Mouse (Mus musculus) naive thymus-derived CD4-positive, alpha-beta T cell, adult 5 months (primary cell): ENCODE results near the gene Gm10096. TPM values are rescaled to one million over a fixed set of nuclear protein-coding genes. Genes with fewer than 3 reads are reported as not detected.

Source experiments
- polyA plus RNA-seq: library from polyadenylated mRNA; unstranded; fragments of 100-300 nt; shearing (Covaris generic); gene quantifications from one replicate; pipeline ENCODE4 v1.2.1, GENCODE M21; 2017

The Gm10096 gene
- polyA plus RNA-seq: not detected

DNA sequence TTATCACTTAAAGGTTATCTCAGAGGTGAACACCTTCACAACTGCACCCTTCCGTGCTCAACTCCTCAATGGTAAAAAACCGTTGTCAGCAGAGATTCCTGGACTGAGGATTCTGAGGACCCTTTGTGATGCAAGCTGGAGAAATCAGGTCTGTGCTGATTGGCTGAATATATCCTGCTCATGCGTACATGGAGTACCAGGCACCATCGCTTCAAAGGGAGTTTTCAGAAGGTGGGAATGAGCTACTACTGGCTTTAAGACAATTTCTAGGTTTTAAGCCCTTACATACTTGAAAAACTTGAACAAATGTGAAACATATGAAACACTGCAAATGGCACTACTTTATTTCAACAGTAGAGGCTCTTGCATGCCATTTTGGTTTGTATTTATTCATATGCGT is at the start of gene Gm10096:
Gene Gm10096, minus strand, starts transcription at position 101 of the 400 bp plus-strand sequence.

